Mouse (Mus musculus) CD4-positive helper T cell, adult 2 months (primary cell): ENCODE results near the gene Tmem235.
"Not testable (repeated sequence)": the region's sequence is repeated elsewhere in the genome, so short reads cannot be mapped to it uniquely, and the experiment has no call there.

ENCODE experiments used
- DNase-seq: peaks from one replicate; pipeline ENCODE4 v3.0.0-alpha.2; 2012; ENCODE audit warnings: low read depth, missing footprints, low spot score

The Tmem235 gene

DNA sequence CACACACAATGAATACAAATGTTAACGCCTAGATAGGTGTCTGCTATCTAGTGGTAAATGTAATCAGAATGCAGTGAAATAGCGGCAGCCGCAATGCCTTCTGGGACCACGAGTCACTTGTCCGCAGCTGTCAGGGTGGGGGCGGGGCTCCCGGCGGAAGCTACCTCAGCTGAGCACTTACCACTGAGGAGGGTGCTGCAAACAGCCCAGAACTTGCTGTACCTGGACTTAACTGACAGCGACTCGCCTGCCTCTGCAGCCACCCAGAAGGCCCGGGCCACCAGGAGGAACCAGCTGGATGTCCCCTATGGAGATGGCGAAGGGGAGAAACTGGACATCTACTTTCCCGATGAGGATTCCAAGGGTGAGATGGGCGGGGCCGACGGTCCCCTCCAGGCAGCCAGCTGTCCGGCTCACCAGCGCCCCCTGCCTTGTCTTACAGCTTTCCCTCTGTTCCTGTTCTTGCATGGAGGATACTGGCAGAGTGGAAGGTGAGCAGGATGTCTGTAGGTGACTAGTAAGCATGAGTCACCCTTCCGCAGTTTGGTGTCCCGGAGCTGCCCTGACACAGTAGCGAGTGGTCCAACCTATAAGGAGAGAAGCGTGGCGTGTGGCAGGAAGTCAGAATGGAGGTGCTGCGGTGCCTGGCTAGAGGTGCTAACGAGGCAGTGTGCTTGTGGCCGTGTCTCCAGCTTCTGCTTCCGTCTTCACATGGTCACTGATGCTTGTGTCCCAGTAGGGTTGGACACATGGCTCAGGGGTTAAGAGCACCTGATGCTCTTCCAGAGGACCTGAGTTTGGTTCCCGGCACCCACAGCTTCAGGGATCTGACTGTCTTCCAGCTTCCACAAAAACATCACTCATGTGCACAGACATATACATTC, 28.2 kb upstream of the Tmem235 start:
- peak; percentile 96 for DNase-seq

DNA sequence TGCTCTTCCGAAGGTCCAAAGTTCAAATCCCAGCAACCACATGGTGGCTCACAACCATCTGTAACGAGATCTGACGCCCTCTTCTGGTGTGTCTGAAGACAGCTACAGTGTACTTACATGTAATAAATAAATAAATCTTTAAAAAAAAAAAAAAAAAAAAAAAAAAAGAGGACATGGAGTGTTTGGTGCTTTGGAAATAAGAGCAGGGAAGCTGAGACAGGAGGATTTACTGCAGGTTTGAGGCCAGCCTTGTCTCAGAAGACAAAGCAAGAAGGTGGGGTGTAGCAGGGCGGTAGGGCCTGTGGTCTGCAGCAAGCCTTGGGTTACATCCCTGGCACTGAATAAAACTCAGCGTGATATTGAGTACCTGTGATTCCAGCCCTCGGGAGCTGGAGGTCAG, 27.0 kb upstream of the Tmem235 start:
- DNase-seq, result not testable (repeated sequence)

DNA sequence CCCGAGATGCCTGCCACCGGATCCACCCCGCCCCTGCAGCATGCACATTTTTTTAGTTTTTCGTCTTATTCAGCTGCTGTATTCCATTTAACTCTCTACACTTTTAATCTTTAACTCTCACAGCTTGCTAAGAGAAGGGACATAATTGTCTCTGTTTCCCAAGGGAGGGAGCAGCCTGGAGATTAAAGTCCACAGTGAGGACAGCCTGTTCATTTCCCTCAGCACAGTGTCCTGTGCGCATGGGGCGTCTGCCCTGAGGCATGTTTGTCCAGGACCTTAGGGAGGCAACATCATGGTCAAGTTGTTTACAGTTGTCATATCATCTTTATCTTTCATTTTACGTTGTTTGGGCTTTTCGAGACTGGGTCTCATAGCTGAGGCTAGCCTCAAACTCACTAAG, 26.5 kb upstream of the Tmem235 start:
- no peak for DNase-seq

DNA sequence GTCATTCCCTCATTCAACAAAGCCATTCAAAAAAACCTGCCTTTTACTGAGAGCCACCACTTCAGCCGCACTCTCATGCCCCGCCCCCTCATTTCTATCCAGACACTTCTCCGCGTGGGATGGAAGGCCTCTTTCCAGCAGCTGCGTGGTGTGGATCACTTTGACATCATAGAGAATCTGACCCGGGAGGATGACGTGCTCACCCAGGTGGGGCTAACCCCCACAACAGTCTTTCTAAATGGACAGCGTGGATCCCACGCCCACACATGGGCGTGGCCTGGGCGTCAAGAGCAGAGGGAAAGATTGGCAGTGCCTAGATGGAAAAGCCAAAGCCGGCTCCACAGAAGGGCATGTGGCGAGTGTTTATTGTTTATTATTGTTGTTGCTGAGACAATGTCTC, 24.2 kb upstream of the Tmem235 start:
- DNase-seq, result peak; percentile 27

DNA sequence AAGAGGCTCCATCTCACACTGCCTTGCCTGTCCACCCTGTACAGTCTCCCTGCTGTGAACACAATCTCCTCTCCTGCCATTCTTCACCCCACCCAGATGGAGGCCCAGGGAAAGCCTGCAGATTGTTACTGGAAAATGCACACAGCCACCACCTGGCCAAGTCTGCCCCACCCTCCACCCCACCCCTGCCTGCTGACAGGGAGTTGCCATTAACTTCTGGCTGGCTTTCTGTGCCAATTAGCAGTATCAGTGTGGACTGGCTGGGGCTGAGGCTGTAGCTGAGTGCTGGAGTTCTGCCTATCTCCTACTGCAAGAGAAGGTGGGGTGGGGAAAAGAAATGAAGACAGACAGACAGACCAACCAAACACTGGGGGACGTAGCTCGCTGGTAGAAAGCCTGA, 22.0 kb upstream of the Tmem235 start:
- DNase-seq, result no peak

GRCm38 (mm10) chr11:117839021-117839420, 21.5 kb upstream of the Tmem235 start:
- no peak for DNase-seq

GRCm38 (mm10) chr11:117840910-117841309, 19.6 kb upstream of the Tmem235 start:
- DNase-seq, result no peak

DNA sequence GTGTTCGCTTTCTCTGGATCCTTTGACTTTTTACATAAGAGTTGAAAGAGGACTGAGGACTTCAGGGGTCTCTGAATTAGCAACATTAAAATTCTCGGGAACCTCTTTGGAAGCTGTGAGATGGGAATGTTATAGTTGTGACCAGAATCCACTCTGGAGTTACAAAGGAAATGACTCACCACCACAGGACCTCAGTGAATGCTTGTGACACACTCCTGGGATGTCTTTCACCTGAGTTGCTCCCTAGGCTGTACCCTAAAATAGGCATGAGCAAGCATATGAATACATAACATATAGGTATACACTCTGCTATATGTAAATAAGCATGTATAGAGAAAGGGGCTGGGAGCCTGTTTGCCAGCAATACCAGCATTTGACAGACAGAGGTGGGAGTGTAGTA, 17.1 kb upstream of the Tmem235 start:
- no peak for DNase-seq

- no peak for DNase-seq
Measured at GRCm38 (mm10) chr11:117844997-117845396, 15.6 kb upstream of the Tmem235 start.

DNA sequence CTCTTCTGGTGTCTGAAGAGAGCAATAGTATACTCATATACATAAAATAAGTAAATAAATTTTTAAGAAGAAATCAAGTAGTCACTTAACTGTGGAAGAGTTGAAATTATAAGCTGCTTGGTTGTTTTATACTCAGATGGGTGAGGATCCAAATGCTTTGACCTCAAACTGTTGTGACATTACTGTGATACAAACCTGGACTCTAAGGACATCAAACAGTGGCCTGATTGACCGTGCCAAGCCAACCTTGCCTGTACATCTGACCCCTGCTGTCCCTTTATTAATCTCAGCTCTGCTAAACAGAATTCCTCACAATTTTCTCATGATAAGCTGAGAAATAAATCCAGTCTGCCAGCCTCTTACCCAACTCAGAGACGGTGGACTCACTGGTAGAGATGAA, 14.9 kb upstream of the Tmem235 start:
- no peak for DNase-seq

GRCm38 (mm10) chr11:117846640-117847039, 13.9 kb upstream of the Tmem235 start:
- peak; percentile 38 for DNase-seq

DNA sequence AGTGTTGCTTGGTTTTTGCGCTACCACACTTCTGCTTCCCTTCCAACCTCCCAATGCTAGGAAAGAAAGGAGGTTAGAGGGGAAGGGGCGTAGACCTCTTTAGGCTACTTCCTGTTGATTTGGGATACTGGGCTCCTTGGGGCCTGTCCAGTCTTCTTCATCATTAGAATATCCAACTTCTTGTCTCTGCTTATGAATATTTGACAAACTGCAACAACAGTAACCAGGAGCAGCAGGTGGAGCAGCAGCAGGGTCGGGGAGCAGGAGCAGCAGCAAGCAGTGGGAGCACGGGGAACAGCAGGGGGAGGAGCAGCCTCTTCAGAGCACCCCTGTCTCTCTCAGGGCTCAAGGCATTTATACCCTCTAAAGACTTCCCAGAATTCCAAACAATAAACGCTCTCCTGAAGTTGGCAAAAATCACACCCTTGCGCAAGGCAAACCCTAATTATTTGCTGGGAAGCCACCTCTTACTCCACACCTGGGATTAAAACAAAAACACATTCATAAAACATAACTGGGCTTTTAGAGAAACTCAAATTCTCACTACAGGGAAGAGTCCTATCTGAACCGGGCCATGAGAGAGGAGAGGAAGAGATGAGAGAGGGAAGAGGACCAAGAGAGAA, 12.8 kb upstream of the Tmem235 start:
- no peak for DNase-seq

GRCm38 (mm10) chr11:117848271-117848984, 12.1 kb upstream of the Tmem235 start:
- DNase-seq, result peak; percentile 84

DNA sequence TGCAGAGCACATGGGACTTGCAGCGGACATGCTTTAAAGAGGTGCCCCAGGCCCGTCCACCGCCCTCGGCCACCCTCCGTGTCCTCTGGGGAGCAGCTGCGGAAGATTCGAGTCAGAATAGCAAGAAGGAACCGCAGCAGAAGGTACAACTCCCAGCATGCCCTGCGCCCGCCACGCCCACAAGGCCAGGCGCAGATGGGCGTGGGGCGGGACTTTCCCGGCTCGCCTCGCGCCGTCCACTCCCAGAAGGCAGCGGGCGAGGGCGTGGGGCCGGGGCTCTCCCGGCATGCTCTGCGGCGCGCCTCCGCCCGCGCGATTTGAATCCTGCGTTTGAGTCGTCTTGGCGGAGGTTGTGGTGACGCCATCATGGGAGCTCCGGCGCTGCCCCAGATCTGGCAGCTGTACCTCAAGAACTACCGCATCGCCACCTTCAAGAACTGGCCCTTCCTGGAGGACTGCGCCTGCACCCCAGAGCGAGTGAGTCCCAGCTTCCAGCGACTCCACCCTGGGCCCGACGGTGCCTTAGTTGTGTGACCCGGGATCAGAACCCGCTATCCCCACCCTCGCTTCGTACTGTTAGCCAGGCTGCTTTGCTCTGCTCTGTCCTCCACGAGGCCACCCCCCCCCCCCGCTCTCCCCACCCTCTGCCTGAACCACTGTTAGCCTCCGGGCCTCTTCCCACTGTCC, 11.4 kb upstream of the Tmem235 start, which contains the start of gene Birc5:
TSS of gene Birc5 (plus strand) at position 267 of the 687 bp plus-strand sequence.
- DNase-seq, result peak; percentile 99

- DNase-seq, result no peak
Measured at GRCm38 (mm10) chr11:117852875-117853274, 7.7 kb upstream of the Tmem235 start.

DNA sequence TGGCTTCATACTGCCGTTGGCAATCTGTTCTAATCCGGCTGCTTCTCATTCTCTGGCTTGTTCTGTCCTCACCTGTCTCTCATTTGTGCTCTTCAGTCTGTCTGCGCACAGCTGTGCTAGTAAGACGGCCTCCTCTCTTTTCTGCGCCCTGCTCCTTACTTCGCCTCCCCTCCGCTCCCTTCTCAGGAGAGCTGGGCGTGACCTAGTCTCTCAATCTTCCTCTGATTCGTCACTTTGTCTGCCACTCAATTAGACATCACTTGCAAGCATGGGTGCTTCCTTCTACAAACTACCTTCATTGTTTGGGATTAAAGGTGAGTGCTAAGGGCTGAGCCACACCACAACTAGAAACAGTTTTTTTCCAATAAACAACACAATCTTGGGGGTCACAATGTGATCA, 6.3 kb upstream of the Tmem235 start:
- DNase-seq, result no peak

- DNase-seq, result no peak
Measured at GRCm38 (mm10) chr11:117855360-117855759, 5.2 kb upstream of the Tmem235 start.

DNA sequence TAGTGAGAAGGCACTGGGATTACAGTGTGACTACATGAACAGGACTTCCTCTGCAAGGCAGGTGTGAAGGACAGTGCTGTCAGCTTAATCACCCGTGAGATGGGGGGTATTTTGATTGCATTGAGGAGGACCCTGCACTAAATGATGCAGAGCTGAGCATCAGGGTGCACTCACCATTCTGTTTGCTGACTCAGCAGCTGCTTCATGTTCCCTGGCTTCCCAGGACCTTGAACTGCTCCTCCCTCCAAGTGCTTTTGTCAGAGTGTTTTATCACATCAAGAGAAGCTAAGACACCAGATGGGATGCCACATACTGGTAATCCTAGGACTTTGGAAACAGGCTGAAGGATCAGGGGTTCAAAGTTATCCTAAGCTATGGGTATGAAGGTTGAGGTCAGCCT, 4.6 kb upstream of the Tmem235 start:
- DNase-seq, result no peak

DNA sequence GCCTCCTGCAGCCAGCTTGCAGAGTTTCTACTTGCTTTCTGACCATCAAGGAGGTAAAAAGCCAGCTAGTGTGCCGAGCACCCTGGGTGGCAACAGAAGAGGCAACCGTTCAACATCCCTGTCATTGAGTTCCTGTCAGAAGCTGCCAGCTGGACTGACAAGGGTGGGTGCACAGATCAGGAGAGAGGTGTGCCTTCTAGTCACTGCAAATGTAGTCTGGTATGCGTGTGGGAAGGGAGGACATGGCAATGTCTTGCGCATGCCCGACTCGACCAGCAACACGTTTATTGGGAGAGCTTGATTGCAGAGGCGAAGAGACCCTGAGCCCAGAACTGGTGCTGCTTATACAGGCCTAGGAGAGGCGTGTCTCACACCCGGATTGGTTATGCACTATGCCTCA, 3.1 kb upstream of the Tmem235 start:
- DNase-seq, result no peak

- DNase-seq, result no peak
Measured at GRCm38 (mm10) chr11:117858392-117858791, 2.2 kb upstream of the Tmem235 start.

GRCm38 (mm10) chr11:117863174-117863856, 2.8 kb downstream of the Tmem235 start:
- DNase-seq, result no peak
